Mouse (Mus musculus) layer of hippocampus, postnatal 10 days (tissue): ENCODE results near the gene Lima1. TPM values are rescaled to one million over a fixed set of nuclear protein-coding genes. Genes with fewer than 3 reads are reported as not detected.
"Not testable (repeated sequence)": the region's sequence is repeated elsewhere in the genome, so short reads cannot be mapped to it uniquely, and the experiment has no call there.

Experiments used
- DNase-seq, 2 experiments: peaks; one replicate each; pipeline ENCODE4 v3.0.0; 2021; ENCODE audit warnings: low spot score in 2 of 2
- total RNA-seq, 2 experiments: library from RNA; stranded (reverse); gene quantifications; 2 replicates each; pipeline ENCODE4 v1.2.3; 2021

Gene Lima1
- total RNA-seq, 2 experiments from 2014 or later, result 15.3 to 15.5 TPM

DNA sequence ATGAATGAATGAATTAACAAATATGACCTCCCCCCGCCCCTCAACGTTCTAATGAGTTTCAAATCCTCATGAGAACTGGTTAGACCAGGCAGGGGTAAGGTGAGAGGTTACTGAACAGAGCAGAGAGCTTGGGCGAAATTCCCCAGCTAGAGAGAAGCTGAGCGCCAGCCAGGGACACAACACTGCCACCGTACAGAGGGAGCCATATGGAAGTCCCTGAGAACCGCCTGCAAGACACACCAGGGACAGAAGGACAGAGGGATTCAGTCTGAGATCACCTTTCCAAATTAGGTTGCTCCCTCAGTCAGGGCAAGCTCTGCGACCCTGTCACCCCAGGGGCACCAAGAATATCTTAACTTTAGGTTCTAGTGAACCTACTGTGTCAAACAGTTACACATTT, 37.7 kb downstream of the Lima1 start:
- DNase-seq, result no peak

- no peak for DNase-seq
Observed at GRCm38 (mm10) chr15:99835191-99835590, 40.1 kb downstream of the Lima1 start.

DNA sequence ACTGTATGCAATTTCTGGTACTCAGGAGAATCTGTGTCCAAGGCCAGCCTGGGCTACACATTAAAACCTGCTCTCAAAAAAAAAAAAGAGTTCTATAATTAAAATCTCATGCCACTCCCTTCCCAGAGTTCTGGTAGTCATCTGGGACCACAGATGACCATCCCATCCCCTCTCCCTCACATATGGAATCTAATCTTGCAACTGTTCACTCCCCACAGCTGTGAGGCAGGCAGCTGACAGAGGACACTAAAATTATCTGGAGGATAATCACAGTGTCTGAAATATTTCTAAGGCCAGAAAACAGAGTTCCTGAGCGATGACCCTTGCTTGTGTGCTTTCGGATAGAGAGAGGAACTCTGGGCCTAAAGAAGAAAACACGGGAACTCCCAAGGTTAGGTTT, 40.6 kb downstream of the Lima1 start:
- no peak for DNase-seq

GRCm38 (mm10) chr15:99833648-99834454, 41.4 kb downstream of the Lima1 start:
- DNase-seq, result no peak

DNA sequence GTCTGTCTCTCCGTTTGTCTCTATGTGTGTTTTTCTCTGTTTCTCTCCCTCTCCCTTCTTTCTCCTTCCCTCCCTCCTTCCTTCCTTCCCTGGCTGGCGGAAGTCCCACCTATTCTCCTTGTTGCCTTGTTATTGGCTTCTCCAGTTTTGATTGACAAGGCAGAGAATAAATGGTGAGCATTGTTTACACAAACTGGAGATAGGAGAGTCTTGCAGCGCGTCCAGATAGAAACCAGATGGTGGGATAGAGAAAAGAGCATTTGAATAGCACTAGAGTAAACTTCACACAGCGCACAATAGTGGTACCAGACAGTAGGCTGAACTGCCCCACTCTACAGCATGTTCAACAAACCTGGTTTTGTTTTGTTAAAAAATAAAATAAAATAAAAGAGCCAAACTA, 43.7 kb downstream of the Lima1 start:
- DNase-seq, result no peak

DNA sequence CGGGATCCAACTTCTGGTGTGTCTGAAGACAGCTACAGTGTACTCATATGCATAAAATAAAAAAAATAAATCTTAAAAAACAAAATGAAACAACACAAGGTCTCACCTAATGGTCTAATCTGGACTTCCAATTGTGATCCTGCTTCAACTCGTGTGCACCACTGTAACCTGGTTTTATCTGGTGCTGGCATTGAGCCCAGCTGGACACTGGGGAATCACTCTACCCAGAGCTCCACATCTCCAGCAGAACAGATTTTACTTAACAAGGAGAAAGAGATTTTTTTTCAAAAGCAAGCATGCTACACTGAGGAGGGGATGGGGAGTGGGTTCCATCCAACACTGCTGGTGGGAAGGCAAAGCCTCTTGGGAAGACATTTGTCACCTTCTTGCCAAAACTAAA, 47.2 kb downstream of the Lima1 start:
- DNase-seq, result no peak

DNA sequence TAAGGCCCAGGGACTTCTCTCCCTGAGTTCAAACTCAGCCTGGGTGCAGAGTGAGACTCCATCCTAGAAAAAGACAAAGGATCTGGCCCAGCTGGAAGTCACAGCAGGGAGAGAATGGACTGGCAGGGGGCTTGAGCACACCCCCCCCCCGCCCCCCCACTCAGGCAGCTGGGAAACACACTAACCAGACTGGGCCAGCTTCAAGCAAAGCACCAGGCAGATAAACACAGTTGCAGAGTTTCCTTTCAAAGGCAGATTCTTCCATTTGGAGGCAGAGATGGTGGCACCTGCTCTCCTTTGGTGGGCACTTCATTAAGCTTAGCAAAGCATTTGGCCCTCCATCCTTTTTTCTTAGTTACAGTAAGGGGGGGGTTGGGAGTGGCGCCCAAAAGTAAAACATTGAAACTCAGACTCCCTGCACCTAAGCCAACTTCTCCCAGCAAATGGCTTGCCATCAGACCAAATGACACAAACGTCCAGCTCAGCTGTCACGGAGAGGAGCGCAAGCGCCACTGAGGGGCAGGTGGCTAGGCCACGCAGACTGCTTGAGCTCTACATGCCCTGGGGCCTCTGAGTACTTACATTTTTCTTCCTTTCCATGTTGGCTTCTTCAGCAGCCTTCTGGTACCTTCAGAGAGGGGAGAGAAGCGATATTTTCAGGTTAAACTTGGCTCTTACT, 48.9 kb downstream of the Lima1 start:
- no peak for DNase-seq

DNA sequence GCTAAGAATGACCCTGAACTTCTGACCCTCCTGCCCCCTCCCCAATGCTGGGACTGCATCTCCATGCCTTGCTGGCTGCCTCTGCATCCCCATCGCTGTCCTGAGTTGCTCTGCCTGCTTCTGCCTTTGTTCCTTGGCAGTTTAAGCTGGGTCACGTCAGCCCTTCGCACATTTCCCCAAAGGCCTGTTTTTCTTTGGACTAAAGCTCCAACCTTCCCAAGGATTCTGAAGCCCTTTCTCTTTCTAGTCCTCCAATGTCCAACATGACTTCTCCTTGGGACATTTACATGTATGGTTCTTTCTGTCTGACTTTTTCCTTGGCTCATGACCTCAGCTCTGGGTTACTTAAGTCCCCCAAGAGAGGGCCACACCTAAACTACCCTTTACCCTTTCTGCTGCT, 50.0 kb downstream of the Lima1 start:
- DNase-seq, result no peak

GRCm38 (mm10) chr15:99823322-99823898, 51.8 kb downstream of the Lima1 start:
- no peak for DNase-seq

DNA sequence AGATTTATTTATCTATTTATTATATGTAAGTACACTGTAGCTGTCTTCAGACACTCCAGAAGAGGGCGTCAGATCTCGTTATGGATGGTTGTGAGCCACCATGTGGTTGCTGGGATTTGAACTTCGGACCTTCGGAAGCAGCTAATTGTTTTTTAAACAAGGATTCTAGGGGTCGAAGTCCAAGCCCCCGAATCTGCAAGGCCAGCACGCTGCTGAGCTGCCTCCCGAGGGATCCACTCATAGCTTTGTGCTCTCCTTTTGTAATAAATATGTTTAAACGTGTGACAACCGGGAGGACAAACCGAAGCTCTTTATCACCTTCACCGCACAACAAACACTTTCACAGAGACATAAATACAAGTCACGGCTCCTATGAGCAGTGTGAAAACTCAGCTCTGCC, 52.8 kb downstream of the Lima1 start:
- DNase-seq, result not testable (repeated sequence)

- no peak for DNase-seq
Observed at GRCm38 (mm10) chr15:99819621-99820279, 55.5 kb downstream of the Lima1 start.

DNA sequence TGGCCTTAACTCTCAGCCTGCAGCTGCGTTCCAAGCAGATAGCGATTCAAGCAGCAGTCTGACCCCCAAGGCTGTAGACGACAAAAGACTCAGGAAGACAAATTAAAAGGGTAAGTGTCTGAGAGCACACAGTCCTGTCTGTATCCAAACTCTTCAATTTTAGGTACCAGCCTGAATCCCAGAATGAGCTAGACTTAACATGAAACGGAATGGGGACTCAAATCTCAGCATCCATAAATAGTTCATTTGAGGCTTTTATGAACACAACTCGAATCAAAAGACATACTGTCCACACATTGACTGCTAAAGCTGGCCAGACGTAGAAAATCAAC, 56.2 kb downstream of the Lima1 start:
- no peak for DNase-seq

DNA sequence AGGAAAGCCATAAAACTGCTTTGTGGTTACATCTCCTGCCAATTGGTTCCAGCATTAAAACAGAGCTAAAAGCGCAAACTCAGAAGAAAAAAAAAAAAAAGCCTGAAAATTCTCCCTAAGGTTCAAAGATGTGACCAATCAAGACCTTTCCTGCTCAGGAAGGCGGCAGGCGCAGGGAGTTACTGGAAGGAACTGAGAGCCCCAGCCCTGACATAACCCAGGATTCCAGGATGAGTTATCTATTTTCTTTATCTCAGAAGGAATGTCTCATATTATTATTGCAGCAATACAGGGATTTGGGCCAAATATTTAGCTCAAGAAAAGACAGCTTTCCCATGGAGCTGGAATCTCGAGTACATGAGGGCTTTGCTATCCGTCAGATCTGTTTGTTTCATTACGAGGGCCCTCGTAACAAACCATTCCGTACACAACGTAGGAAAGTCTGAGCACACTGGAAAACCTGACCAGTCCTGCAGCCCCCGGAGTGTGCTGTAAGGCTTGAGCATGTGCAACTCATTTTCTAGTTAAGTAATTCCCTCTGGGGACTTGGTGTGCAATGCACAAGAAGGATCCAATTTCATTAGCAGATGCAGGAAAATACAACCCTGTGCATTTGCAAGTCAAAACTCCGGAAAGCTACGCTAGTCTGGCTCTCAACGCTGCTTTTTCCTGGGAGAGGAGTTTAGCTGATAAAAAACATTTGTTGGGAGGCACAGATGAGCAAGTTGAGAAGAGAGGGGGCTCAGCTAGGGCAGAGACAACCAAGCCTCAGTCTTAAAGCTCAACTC, 56.7 kb downstream of the Lima1 start:
- peak; percentile 37 to 46 for DNase-seq

- DNase-seq, result no peak
Observed at GRCm38 (mm10) chr15:99817343-99818235, 57.7 kb downstream of the Lima1 start.

DNA sequence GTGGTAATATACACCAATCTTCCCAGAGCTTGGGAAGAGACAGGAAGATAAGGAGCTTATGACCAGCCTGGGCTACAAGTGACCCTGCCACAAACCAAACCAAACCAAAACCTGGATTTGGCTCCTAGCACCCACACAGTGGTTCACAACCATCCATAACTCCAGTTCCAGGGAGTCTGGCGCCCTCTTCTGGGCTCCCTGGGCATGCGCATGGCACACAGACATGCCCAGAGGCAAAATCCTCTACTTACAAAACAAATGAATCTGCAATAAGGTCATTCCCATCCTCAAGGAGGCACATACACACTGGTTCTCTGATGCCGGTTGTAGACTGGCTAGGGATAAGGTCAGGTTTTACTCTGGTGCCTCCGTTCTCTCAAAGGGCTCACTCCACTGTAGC, 59.3 kb downstream of the Lima1 start:
- DNase-seq, result no peak

GRCm38 (mm10) chr15:99814554-99815260, 60.5 kb downstream of the Lima1 start:
- no peak for DNase-seq

GRCm38 (mm10) chr15:99813639-99814038, 61.6 kb downstream of the Lima1 start:
- DNase-seq, result no peak

GRCm38 (mm10) chr15:99812097-99812496, 63.2 kb downstream of the Lima1 start:
- DNase-seq, result no peak
